Mouse (Mus musculus) stomach, postnatal 0 days (tissue): ENCODE data around the gene Gucy2f.

ENCODE experiments used
- CTCF ChIP-seq: IDR thresholded peaks from 2 replicates; pipeline ENCODE4 v1.5.1; 2016; ENCODE audit warnings: antibody characterized with exemption, low read depth, mild to moderate bottlenecking, moderate library complexity
- EP300 ChIP-seq: optimal IDR thresholded peaks from 2 replicates; pipeline ENCODE3; 2016; ENCODE audit warnings: antibody characterized with exemption

DNA sequence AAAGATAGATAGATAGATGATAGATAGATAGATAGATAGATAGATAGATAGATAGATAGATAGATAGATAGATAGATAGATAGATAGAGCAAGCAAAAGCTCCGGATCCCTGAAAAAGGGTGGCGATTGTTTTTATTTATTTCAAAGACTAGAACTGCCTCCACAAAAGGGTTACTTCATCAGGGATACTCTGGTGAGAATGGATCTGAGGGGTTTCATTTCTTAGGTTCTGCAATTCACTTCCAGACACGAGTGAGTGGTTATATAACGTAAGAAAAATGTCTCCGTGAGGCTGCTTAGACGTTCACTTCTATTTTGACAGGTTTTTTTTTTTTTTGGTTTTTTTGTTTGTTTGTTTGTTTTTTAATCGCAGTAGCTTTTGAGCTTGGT, 32.0 kb upstream of the Gucy2f start:
- TF ChIP-seq CTCF (no peak), EP300 (no peak)
